Mouse (Mus musculus): ENCODE results near the gene Dnaja1. TPM values are rescaled to one million over a fixed set of nuclear protein-coding genes. Genes with fewer than 3 reads are reported as not detected.
A peak's percentile ranks its signal among the peaks of the same experiment; 100 is the strongest.

Gene Dnaja1
- polyA plus RNA-seq, 1 experiment from 2014 or later = 762 TPM

DNA sequence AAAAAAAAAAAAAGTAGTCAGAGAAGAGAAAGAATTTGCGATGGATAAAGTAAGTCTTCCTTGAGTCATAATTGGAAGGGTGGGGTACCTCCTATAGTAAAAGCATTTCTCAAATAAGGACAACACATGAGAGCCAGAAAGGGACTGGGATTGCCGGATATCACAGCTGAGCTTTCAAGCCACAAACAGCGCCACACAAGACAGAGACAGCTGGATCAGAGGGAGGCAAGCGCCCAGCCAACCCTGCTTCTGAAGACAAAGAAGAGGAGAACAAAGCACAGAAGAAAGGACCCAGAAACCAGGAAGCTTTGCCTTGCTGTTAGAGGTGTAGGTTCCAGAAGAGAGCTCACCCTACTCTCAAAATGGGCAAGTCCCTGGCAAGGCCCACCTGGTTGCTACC lies 64.6 kb downstream of the Dnaja1 start:
- H3K27ac ChIP-seq = no peak overlapping the region
- 57% methylated on average over 4 of the region's 4 CpGs for WGBS

More for the DNA sequence above, 64.6 kb downstream of the Dnaja1 start:
- Histone ChIP-seq H3K27me3 (no peaks in the 10 kb centered on the region), H3K36me3 (no peaks in the 10 kb centered on the region), H3K4me1 (replicated peaks) (no peaks in the 10 kb centered on the region), H3K4me3 (replicated peaks) (no peak overlapping the region), H3K9me3 (no peaks in the 10 kb centered on the region), H3K4me2 (replicated peaks) (no peak overlapping the region), H3K9ac (replicated peaks) (no peak overlapping the region)
- no peak for ATAC-seq

MicroRNAs encoded within 50 kb of the gene (microRNA counts, 519-probe panel; counts per million panel counts)
- microRNA mmu-miR-207 = 110 counts per million, percentile 56 among the panel's probes with 10 or more counts

Small RNAs within 50 kb of the gene (microRNA-seq; reads per million reads assigned to microRNA genes)
- gene Mir207 = not detected

Other genes starting within 250 kb of the Dnaja1 start
- 0.13 and 0.17 TPM in 2 replicates for gene Tmem215, start 250.0 kb upstream of the Dnaja1 start, polyA plus RNA-seq (2015; fragmentation: Nextera tagmentation; extraction: Ambion mirVana)
- 56.9 and 59.5 TPM in 2 replicates for gene Aptx, start 19.0 kb upstream of the Dnaja1 start, polyA plus RNA-seq (2015; fragmentation: Nextera tagmentation; extraction: Ambion mirVana)
- 144 and 149 TPM in 2 replicates for gene Smu1, start 35.8 kb downstream of the Dnaja1 start, polyA plus RNA-seq (2015; fragmentation: Nextera tagmentation; extraction: Ambion mirVana)
- 7.2 and 8.3 TPM in 2 replicates for gene B4galt1, start 131.9 kb downstream of the Dnaja1 start, polyA plus RNA-seq (2015; fragmentation: Nextera tagmentation; extraction: Ambion mirVana)
- not detected in 2 replicates for gene Spink4, start 197.9 kb downstream of the Dnaja1 start, polyA plus RNA-seq (2015; fragmentation: Nextera tagmentation; extraction: Ambion mirVana)
- gene Bag1, start 226.1 kb downstream of the Dnaja1 start, polyA plus RNA-seq (2015; fragmentation: Nextera tagmentation; extraction: Ambion mirVana) = 182 and 186 TPM in 2 replicates
- gene Chmp5, start 226.3 kb downstream of the Dnaja1 start, polyA plus RNA-seq (2015; fragmentation: Nextera tagmentation; extraction: Ambion mirVana) = 184 and 194 TPM in 2 replicates
- 107 and 109 TPM in 2 replicates for gene Nfx1, start 248.8 kb downstream of the Dnaja1 start, polyA plus RNA-seq (2015; fragmentation: Nextera tagmentation; extraction: Ambion mirVana)

All from midbrain, embryonic 13.5 days (tissue).